Mouse (Mus musculus) erythroblast, embryonic 14.5 days (primary cell): ENCODE results near the gene Tmem88b. TPM values are rescaled to one million over a fixed set of nuclear protein-coding genes. Genes with fewer than 3 reads are reported as not detected.

ENCODE experiments used
- H3K27me3 ChIP-seq: 2 replicates; pipeline ENCODE4 v1.6.1; 2012; ENCODE audit warnings: inconsistent platforms; ENCODE audit not compliant: control insufficient read depth
- H3K36me3 ChIP-seq: 2 replicates; pipeline ENCODE4 v1.6.1; 2012; ENCODE audit warnings: mild to moderate bottlenecking, inconsistent platforms; ENCODE audit not compliant: control insufficient read depth
- H3K4me1 ChIP-seq: 2 replicates; pipeline ENCODE4 v1.6.1; 2012; ENCODE audit warnings: inconsistent platforms; ENCODE audit not compliant: control insufficient read depth
- H3K4me3 ChIP-seq: replicated peaks from 2 replicates; pipeline ENCODE3; 2012; ENCODE audit warnings: moderate library complexity, mild to moderate bottlenecking, inconsistent platforms
- H3K9me3 ChIP-seq: 2 replicates; pipeline ENCODE4 v1.6.1; 2012; ENCODE audit warnings: low read length, inconsistent platforms, mixed read lengths; ENCODE audit not compliant: control insufficient read depth
- GATA1 ChIP-seq: IDR thresholded peaks from 2 replicates; pipeline ENCODE4 v1.6.1; 2012; ENCODE audit warnings: low read length, inconsistent platforms, mixed read lengths
- TAL1 ChIP-seq: IDR thresholded peaks from 3 replicates; pipeline ENCODE4 v1.6.1; 2012; ENCODE audit warnings: low read length, inconsistent platforms, mixed read lengths
- polyA plus RNA-seq: library from polyadenylated mRNA; stranded (reverse); fragments of >175 nt; gene quantifications from 2 replicates; pipeline ENCODE4 v1.2.3, GENCODE M21; 2012

Tmem88b gene
- polyA plus RNA-seq, 1 experiment: not detected

- peaks cover 25% of the 10 kb centered on the region for H3K4me1 ChIP-seq
- no peak overlapping the region for H3K4me3 ChIP-seq
- TF ChIP-seq GATA1: no peak
- no peak for TF ChIP-seq TAL1
- no peaks in the 10 kb centered on the region for H3K9me3 ChIP-seq
- no peaks in the 10 kb centered on the region for H3K27me3 ChIP-seq
- peaks cover 94% of the 10 kb centered on the region for H3K36me3 ChIP-seq
Observed at GRCm38 (mm10) chr4:155817533-155817932, 31.9 kb upstream of the Tmem88b start.

- Histone ChIP-seq H3K36me3 (peaks cover 82% of the 10 kb centered on the region), H3K4me1 (peaks cover 35% of the 10 kb centered on the region), H3K27me3 (no peaks in the 10 kb centered on the region), H3K9me3 (no peaks in the 10 kb centered on the region), H3K4me3 (peak overlapping the region; percentile 89)
- TF ChIP-seq TAL1 (no peak), GATA1 (no peak)
Observed at GRCm38 (mm10) chr4:155812665-155813181, 27.0 kb upstream of the Tmem88b start.

- TF ChIP-seq GATA1: no peak
- TF ChIP-seq TAL1: no peak
- Histone ChIP-seq H3K27me3 (no peaks in the 10 kb centered on the region), H3K36me3 (peaks cover 82% of the 10 kb centered on the region), H3K4me3 (peak within 1 kb of the TSS; percentile 89), H3K9me3 (no peaks in the 10 kb centered on the region), H3K4me1 (peaks cover 35% of the 10 kb centered on the region)
Observed at GRCm38 (mm10) chr4:155811929-155812664, 26.4 kb upstream of the Tmem88b start, which contains the start of gene Ccnl2. TSS of gene Ccnl2 (plus strand) at chr4:155812489.

GRCm38 (mm10) chr4:155807841-155808240 is 22.2 kb upstream of the Tmem88b start:
- Histone ChIP-seq H3K36me3 (peaks cover 69% of the 10 kb centered on the region), H3K9me3 (no peaks in the 10 kb centered on the region), H3K4me3 (no peak overlapping the region), H3K27me3 (no peaks in the 10 kb centered on the region), H3K4me1 (peaks cover 38% of the 10 kb centered on the region)
- TF ChIP-seq TAL1 (no peak), GATA1 (no peak)

- Histone ChIP-seq H3K4me3 (peak overlapping the region; percentile 73), H3K36me3 (peaks cover 40% of the 10 kb centered on the region), H3K9me3 (no peaks in the 10 kb centered on the region), H3K27me3 (peaks cover 9% of the 10 kb centered on the region), H3K4me1 (peaks cover 34% of the 10 kb centered on the region)
- no peak for TF ChIP-seq TAL1
Observed at GRCm38 (mm10) chr4:155803340-155804041, 17.8 kb upstream of the Tmem88b start.

- TF ChIP-seq TAL1: no peak
- TF ChIP-seq GATA1: no peak
- Histone ChIP-seq H3K4me3 (peak within 1 kb of the TSS; percentile 73), H3K27me3 (peaks cover 13% of the 10 kb centered on the region), H3K4me1 (peaks cover 34% of the 10 kb centered on the region), H3K36me3 (peaks cover 33% of the 10 kb centered on the region), H3K9me3 (no peaks in the 10 kb centered on the region)
Observed at GRCm38 (mm10) chr4:155802741-155803339, 17.2 kb upstream of the Tmem88b start, which contains the start of gene Mrpl20. TSS of gene Mrpl20 (plus strand) at chr4:155802878.

GRCm38 (mm10) chr4:155802075-155802474 is 16.4 kb upstream of the Tmem88b start:
- TF ChIP-seq GATA1 (no peak), TAL1 (no peak)
- Histone ChIP-seq H3K36me3 (peaks cover 27% of the 10 kb centered on the region), H3K4me1 (peaks cover 34% of the 10 kb centered on the region), H3K9me3 (no peaks in the 10 kb centered on the region), H3K4me3 (no peak overlapping the region), H3K27me3 (peaks cover 15% of the 10 kb centered on the region)

- no peaks in the 10 kb centered on the region; the same call in 1 of the 2 replicates for H3K9me3 ChIP-seq
- peaks cover 38% of the 10 kb centered on the region for H3K27me3 ChIP-seq
- H3K4me1 ChIP-seq: peaks cover 21% of the 10 kb centered on the region
- no peaks in the 10 kb centered on the region for H3K36me3 ChIP-seq
- no peak overlapping the region for H3K4me3 ChIP-seq
- no peak for TF ChIP-seq GATA1
- TF ChIP-seq TAL1: no peak
Observed at GRCm38 (mm10) chr4:155793730-155794129, 8.1 kb upstream of the Tmem88b start.
